Comparison of ENCODE assay signal across 21 mouse cellular contexts in the genomic region with DNA sequence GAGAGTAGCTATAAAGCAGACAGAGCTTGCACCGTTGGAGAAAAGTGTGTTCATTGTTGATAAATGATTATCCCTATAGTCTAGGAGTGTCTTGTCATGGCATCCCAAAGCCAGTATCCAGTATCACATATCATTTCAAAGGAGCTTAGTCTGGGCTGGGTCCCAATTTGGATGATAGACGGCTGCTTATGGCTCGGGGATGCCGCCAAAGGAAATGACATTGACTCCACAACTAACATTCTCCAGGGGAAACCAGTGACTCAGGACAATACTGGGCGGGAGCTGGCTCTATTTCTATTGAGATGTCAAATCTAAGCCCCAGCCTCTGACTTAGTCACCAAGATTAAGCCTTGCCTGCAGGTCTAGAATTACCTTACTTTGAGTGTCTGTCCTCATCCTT. TPM values are rescaled to one million over a fixed set of nuclear protein-coding genes. Genes with fewer than 3 reads are reported as not detected.
DNase-seq lines count a peak whose midpoint lies in the region; ATAC-seq and TF ChIP-seq lines count a peak whose summit lies in the region.
"Had no signal": no experiment of that assay in that cellular context is flagged by ENCODE, and none has a peak within 500 bp of the region (broad histone marks: within the 10 kb centered on the region; RNA-seq: fewer than 3 reads in every experiment).

No protein-coding gene starts in this region.

- no peaks in the 10 kb centered on the region for H3K36me3 ChIP-seq in C2C12 (ENCODE audit: control insufficient read depth, insufficient read depth)
- H3K36me3 ChIP-seq in midbrain, embryonic 10.5 days = no peaks in the 10 kb centered on the region
- H3K36me3 ChIP-seq: embryonic facial prominence, embryonic 15.5 days; hindbrain, embryonic 12.5 days; hindbrain, embryonic 15.5 days had no signal

- H3K4me3 ChIP-seq in C2C12 (ENCODE audit: insufficient read depth, poor library complexity, severe bottlenecking) = no peak overlapping the region
- no peak overlapping the region for H3K4me3 ChIP-seq in midbrain, embryonic 10.5 days
- H3K4me3 ChIP-seq: embryonic facial prominence, embryonic 15.5 days; gastrocnemius, adult 2 months; hindbrain, embryonic 12.5 days; hindbrain, embryonic 15.5 days had no signal

- 0 out of 2 replicates have a peak, but pooled peaks have one; percentile 18 for ATAC-seq in common myeloid progenitor, adult 5-6 weeks (replicated peaks; ENCODE audit: low read depth, poor library complexity, severe bottlenecking)
- ATAC-seq: forebrain, embryonic 14.5 days; forebrain, postnatal 0 days had no signal

- DNase-seq in 3T3-L1 (ENCODE audit: low read depth, low spot score) = peak; percentile 79
- DNase-seq in spleen, postnatal 10 days (ENCODE audit: low spot score in 2 of 2) = no peak
- no peak for DNase-seq in left cerebral cortex, postnatal 25 days (ENCODE audit: low spot score in 2 of 2)
- no peak for DNase-seq in midbrain, embryonic 10.5 days (ENCODE audit: low spot score)
- DNase-seq: adrenal gland, adult 2 months; adrenal gland, postnatal 14 days; cerebellum, adult 11 months; cerebellum, adult 2 months; cerebellum, adult 9-11 months; cerebellum, postnatal 25 days; embryo, embryonic 11 days; forebrain, postnatal 0 days; gastrocnemius, adult 2 months; gastrocnemius, postnatal 14 days; heart, adult 11 months had no signal

- H3K9me3 ChIP-seq in midbrain, embryonic 10.5 days (replicated peaks) = no peaks in the 10 kb centered on the region
- H3K9me3 ChIP-seq: embryonic facial prominence, embryonic 15.5 days; hindbrain, embryonic 12.5 days; hindbrain, embryonic 15.5 days had no signal

- H3K27me3 ChIP-seq in C2C12 (ENCODE audit: control insufficient read depth, insufficient read depth, insufficient read length) = no peaks in the 10 kb centered on the region
- no peaks in the 10 kb centered on the region for H3K27me3 ChIP-seq in midbrain, embryonic 10.5 days (ENCODE audit: low read depth, poor library complexity, severe bottlenecking)
- H3K27me3 ChIP-seq: embryonic facial prominence, embryonic 15.5 days; hindbrain, embryonic 12.5 days; hindbrain, embryonic 15.5 days had no signal

- no peak overlapping the region for H3K27ac ChIP-seq in midbrain, embryonic 10.5 days (replicated peaks)
- H3K27ac ChIP-seq: embryonic facial prominence, embryonic 15.5 days; gastrocnemius, adult 2 months; hindbrain, embryonic 12.5 days; hindbrain, embryonic 15.5 days had no signal

- no peaks in the 10 kb centered on the region for H3K79me2 ChIP-seq in C2C12 (ENCODE audit: control insufficient read depth, insufficient read depth)

- no peaks in the 10 kb centered on the region for H3K4me1 ChIP-seq in midbrain, embryonic 10.5 days
- H3K4me1 ChIP-seq: embryonic facial prominence, embryonic 15.5 days; hindbrain, embryonic 12.5 days; hindbrain, embryonic 15.5 days had no signal

- WGBS in midbrain, embryonic 10.5 days = 80% methylated on average over 5 of the region's 5 CpGs

- intact Hi-C loops in left cerebral cortex, postnatal 25 days (cut with DNase I) = no loop called here

- no peak overlapping the region for H3ac ChIP-seq in C2C12 (ENCODE audit: control insufficient read depth, insufficient read length, low read depth)

- no peaks in the 10 kb centered on the region for H3K79me3 ChIP-seq in C2C12 (ENCODE audit: low read depth)

- TF ChIP-seq CTCF in C2C12 (IDR thresholded peaks at IDR 0.05; ENCODE audit: control insufficient read depth, insufficient read depth, insufficient read length) = no peak

TF ChIP-seq in C2C12, 6 proteins besides CTCF, POLR2A, EP300 and RAD21:
- no peak for TF ChIP-seq MYOG (IDR thresholded peaks at IDR 0.05; ENCODE audit: control insufficient read depth, extremely low read depth, insufficient read length)
- no peak for TF ChIP-seq CEBPB (IDR thresholded peaks at IDR 0.05; ENCODE audit: low read depth)
- TF ChIP-seq MYOD1 (IDR thresholded peaks at IDR 0.05; ENCODE audit: control insufficient read depth, insufficient read length, low read depth) = peak; percentile 73
- TF ChIP-seq MAX (IDR thresholded peaks at IDR 0.05) = no peak
- no peak for TF ChIP-seq USF1 (IDR thresholded peaks at IDR 0.05; ENCODE audit: low read depth)
- peak; percentile 27 for TF ChIP-seq FOSL1 (IDR thresholded peaks at IDR 0.05; ENCODE audit: insufficient read depth, low read length, poor library complexity, severe bottlenecking)

RNA-seq across cellular contexts. Expression of gene Pla2g4a, which starts 31.9 kb away (rescaled TPM):
- 7.0 TPM for polyA plus RNA-seq in C2C12 (2012; fragmentation: generic; extraction: Trizol)
- total RNA-seq in common myeloid progenitor, adult 5-6 weeks (2017) = 98.8 and 117 TPM in 2 replicates
- 1 to 10 TPM; 2.5 to 3.5 TPM for total RNA-seq in left cerebral cortex, postnatal 25 days (2021)
- 4.0 and 4.4 TPM in 2 replicates for polyA plus RNA-seq in midbrain, embryonic 10.5 days (2016; fragmentation: Nextera tagmentation; extraction: Ambion mirVana)

Comparison
In these comparisons a context has a peak if more than half of its experiments do, and no peak if none do; other contexts are left out.
1. RNA of gene Pla2g4a, which starts 31.9 kb away (total RNA-seq): 98.8 to 117 TPM in common myeloid progenitor, adult 5-6 weeks; 2.5 to 3.5 TPM in left cerebral cortex, postnatal 25 days; every median in the first group is over 10 times any median in the second.